Mouse (Mus musculus) right cerebral cortex, postnatal 14 days (tissue): Measurements from ENCODE around the gene Gm21188.
"Not testable (repeated sequence)": the region's sequence is repeated elsewhere in the genome, so short reads cannot be mapped to it uniquely, and the experiment has no call there.

Source experiments
- DNase-seq: peaks from one replicate; pipeline ENCODE4 v3.0.0; 2022

Gene Gm21188

DNA sequence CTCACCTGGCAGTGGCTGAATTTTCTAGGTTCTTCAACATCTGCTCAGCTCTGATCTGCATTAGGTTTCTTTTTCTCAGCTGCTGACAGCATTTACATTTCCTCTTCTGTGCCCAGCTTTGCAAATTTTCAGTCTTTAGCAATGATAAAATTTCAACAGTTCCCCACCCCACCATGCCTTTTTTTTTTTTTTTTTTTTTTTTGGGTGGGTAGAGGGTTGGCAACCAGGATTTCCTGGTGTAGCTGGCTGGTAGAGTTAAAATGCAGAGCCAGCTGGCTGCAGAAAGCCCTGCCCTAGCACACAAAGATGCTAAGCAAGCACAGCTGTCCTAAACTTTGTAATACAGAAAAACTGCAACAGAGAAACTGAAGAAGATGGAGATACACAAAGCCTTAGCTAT, at the start of gene Gm21188:
TSS of gene Gm21188 (minus strand) at position 110 of the 400 bp plus-strand sequence.
- DNase-seq = not testable (repeated sequence)

DNA sequence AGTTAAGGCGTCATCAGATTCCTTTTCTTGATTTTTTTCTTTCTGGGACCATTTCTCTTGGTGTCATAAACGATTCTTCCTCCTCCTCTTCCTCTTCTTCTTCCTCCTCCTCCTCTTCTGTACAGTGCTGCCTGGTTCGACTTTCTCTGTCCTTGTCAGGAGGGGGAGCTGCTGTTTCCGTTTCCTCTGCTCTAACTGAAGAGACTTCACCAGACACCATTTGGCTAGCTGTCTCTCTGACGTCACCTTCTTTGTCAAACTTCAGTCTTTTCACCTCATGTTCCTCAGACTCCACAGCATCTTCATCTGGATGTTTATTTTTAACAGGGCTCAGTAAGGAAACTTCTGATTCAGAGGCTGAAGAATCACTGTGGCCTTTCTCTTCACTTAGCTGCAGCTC, 47.3 kb upstream of the Gm21188 start:
- not testable (repeated sequence) for DNase-seq

DNA sequence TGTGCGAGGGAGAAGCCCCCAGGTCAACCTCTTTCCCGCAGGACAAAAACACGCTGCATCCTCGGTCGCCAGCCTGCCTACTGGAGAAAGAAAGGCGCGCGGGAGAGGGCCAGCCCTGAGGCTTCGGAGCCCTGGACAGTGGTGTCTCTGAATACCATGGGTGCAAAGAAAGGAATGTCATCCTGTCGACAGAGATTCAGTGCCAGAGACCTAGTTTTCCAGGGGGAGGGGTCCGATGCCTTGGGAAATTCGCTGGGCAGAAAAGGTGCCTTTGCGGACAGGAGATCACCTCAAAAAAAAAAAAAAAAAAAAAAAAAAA, 44.9 kb upstream of the Gm21188 start:
- not testable (repeated sequence) for DNase-seq

GRCm38 (mm10) chr13:120096241-120096937, 44.4 kb upstream of the Gm21188 start:
- DNase-seq = not testable (repeated sequence)

DNA sequence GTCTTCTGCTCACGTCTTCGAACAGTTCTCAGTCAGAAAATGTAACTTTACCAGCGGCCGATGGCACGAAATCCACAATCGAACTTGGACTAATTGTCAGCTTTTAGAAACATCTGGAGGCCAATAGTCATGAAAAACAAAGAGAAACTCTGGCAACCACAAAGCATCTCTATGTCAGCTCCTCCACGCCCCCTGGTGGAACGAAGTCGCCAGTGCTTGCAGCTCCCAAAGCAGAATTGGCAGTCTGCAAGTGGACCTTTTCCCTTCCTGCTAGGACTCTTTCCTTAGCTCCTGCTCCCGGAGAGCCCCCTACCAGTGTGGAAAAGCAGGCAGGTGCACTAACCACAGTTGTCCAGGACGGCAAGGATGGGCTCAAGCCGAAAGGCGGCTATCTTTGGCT, 41.0 kb upstream of the Gm21188 start:
- not testable (repeated sequence) for DNase-seq

DNA sequence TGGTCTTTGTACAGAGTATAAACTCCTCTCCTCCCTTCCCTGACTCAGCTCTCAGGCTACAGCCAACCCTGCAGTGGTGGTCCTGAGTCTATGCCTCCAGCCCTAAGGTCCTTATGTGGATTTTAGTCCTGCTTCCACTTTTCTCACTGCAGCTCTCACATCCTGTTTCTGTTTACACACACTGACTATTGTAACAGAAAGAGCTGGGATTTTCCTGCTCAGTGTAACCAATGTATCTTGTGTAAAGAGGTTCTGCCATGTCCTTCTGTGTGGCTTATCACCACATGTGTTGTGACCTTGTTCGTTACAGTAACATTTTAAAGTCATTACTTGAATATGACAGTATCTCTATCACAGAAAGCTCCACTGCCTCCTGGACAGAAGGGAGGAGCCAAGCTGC, 27.6 kb upstream of the Gm21188 start:
- DNase-seq = not testable (repeated sequence)

GRCm38 (mm10) chr13:120070878-120071277, 18.9 kb upstream of the Gm21188 start:
- not testable (repeated sequence) for DNase-seq

DNA sequence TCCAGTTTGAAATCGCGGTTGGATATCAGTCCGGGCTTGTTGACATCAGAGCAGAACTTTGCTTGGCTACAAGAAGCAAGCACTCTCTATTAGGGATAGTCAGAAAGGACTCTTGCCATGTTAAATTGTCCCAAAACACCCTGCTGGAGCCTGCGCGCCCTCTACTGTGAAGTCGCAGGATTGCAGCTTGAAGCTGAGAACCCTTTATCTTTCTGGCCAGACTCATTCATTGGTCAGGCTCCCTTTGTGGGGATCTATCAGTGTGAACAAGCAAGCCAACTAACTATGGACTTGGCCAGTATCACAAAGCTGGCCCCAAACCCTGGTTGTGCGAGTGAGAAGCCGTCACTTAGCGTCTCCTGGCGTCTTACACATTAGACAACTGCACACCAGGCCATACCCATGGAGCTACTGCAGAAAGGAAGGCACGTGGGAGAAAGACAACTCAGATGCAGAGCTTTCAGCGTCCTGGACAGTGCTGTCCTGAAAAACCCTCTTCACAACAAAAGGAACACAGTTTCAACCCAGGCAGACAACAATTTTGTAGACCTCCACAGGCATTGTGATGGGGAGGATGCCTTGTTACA, 18.1 kb upstream of the Gm21188 start:
- DNase-seq = not testable (repeated sequence)

DNA sequence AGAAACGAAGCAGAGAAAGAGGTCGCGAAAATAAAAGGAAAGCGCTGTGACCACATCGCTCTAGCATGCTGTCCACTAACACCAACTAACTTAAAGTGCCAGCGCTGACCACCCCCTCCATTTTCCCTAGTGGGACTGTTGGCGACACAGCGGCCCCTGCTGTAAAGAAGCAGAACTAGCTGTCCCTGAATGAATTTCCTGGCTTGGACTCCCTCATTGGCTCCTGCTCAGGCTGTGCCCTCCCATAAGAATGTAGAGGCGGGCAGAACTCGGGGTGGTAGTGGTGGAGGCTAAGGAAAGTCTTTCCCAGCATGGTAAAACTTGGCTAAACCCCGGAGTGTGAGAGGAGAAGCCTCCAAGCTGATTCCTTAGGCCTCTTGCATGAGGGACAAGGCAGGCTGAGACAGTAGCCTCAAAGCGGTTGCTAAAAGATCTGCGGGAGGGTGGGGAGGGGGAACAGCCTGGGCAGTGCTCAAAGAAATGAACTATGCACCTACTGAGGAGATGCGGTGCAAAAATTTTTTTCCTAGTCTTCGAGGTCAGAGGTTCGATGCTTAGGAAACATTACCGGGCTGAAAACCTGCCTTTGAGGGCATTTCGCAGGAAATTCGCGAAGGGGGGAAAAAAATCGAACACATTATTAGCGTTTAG, 11.6 kb upstream of the Gm21188 start:
- not testable (repeated sequence) for DNase-seq

GRCm38 (mm10) chr13:120062903-120063302, 10.9 kb upstream of the Gm21188 start:
- not testable (repeated sequence) for DNase-seq

DNA sequence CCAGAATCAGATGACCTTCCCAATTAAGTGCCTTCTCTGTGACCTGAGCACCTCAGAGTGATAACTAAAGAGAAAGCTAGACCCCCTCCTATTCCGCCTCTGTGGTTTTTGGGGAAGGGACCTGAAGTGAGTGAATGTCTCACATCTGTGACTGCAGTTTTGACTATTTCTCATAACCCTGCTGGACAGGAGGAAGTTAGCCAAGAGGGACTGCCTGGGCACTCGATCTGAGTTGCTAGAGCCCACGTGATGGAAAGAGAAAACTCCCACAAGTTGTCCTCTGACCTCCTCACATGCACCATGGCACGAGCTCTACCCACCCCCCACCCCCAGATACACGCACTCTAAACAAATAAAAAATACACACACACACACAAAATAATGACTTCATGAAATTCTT, 3.4 kb downstream of the Gm21188 start:
- DNase-seq = not testable (repeated sequence)

- DNase-seq = not testable (repeated sequence)
Observed at GRCm38 (mm10) chr13:120048186-120048585, 3.8 kb downstream of the Gm21188 start.

- DNase-seq = not testable (repeated sequence)
Observed at GRCm38 (mm10) chr13:120046422-120047209, 5.4 kb downstream of the Gm21188 start.

GRCm38 (mm10) chr13:120041145-120041544, 10.8 kb downstream of the Gm21188 start:
- peak; percentile 32 for DNase-seq

DNA sequence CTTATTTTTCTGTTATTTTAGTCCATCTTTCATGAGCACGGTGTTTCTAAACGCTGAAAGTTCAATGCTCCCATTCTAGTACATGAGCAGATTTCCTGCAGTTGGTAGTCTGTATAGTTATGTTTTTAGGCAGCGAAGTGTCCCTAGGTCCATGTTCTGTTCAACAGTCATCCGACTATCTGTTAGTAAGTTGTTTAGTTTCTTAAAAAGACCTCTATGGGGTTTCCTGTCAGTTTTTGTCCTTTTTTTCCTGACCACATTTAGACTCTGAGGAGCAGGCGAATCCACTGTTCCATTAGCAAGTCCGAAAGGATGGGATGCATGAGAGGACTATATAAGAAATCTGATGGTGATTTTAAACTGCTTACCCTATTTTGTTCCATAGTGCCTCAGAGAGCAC, 14.1 kb downstream of the Gm21188 start:
- DNase-seq = not testable (repeated sequence)

- DNase-seq = not testable (repeated sequence)
Observed at GRCm38 (mm10) chr13:120036577-120037115, 15.3 kb downstream of the Gm21188 start.

- not testable (repeated sequence) for DNase-seq
Observed at GRCm38 (mm10) chr13:120035151-120035550, 16.8 kb downstream of the Gm21188 start.

DNA sequence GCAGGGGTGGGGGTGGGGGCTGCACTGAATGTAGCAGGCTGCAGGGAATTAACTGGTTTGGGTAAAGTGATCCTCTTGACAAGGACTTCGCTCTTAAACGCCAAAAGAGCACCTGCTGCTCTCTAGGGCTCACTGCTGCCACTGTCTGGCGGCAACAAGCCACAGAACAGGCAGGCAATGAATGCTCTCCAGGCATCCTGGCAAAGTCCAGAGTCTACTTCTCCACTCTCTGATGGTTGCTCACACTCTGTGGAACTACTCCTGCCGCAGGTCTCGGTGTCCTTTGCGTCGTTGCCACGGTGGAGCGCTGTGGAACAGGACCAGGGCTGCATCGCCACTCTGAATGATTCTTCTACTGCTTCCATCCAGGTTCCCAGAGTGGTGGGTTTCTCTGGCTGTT, 17.4 kb downstream of the Gm21188 start:
- DNase-seq = not testable (repeated sequence)

- DNase-seq = not testable (repeated sequence)
Observed at GRCm38 (mm10) chr13:120033516-120034190, 18.3 kb downstream of the Gm21188 start.

DNA sequence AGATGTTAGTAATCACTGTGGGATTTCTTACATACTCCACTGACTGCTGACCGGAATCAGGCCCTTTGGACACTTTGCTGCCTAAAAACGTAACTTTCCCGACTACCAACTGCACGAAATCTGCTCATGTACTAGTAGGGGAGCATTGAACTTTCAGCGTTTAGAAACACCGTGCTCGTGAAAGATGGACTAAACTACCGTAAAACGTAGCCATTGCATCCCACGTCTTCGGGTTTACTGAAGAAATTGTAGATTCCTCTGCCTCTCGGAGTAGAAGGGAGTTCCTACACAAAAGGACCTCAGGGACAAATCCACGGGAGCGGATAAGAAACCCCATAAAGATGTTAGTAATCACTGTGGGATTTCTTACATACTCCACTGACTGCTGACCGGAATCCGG, 20.3 kb downstream of the Gm21188 start:
- not testable (repeated sequence) for DNase-seq

- not testable (repeated sequence) for DNase-seq
Observed at GRCm38 (mm10) chr13:120027368-120027767, 24.6 kb downstream of the Gm21188 start.

- DNase-seq = not testable (repeated sequence)
Observed at GRCm38 (mm10) chr13:120026911-120027310, 25.1 kb downstream of the Gm21188 start, which contains the start of gene Gm36079. Gm36079 (minus strand) TSS chr13:120027011.
